Mouse (Mus musculus) adrenal gland, postnatal 25 days (tissue): ENCODE data around the gene Gcsh. TPM values are rescaled to one million over a fixed set of nuclear protein-coding genes. Genes with fewer than 3 reads are reported as not detected.
A peak's percentile ranks its signal among the peaks of the same experiment; 100 is the strongest.

Experiments
- DNase-seq: peaks from one replicate; pipeline ENCODE4 v3.0.0; 2021; ENCODE audit warnings: mixed read lengths
- long read RNA-seq: library from polyadenylated mRNA; stranded (forward); transcript quantifications from one replicate; pipeline ENCODE4 v2.0.0, GENCODE M21; 2021
- total RNA-seq: library from RNA; stranded (reverse); gene quantifications from 2 replicates; pipeline ENCODE4 v1.2.3, GENCODE M21; 2021

The Gcsh gene
- total RNA-seq: 93.1 and 118 TPM in 2 replicates
- long read RNA-seq, transcript Gcsh-201 (5 exons, 1,443 nt): major isoform, 234 of 253 reads
- long read RNA-seq, partial matches to known transcripts: 2 of 253 reads
- long read RNA-seq, other reads (novel, unspliced or antisense): 17 of 253 reads

- peak; percentile 99 for DNase-seq
Measured at GRCm38 (mm10) chr8:116993095-116993867, at the start of gene Gcsh. Gcsh (minus strand) TSS chr8:116993537.

GRCm38 (mm10) chr8:117039843-117040242 is 46.5 kb upstream of the Gcsh start:
- no peak for DNase-seq

GRCm38 (mm10) chr8:117037374-117037935 is 44.1 kb upstream of the Gcsh start:
- no peak for DNase-seq

GRCm38 (mm10) chr8:117033393-117033792 is 40.1 kb upstream of the Gcsh start:
- DNase-seq: peak; percentile 53

- no peak for DNase-seq
Measured at GRCm38 (mm10) chr8:117032609-117033008, 39.3 kb upstream of the Gcsh start.

GRCm38 (mm10) chr8:117031476-117031875 is 38.1 kb upstream of the Gcsh start:
- DNase-seq: no peak

GRCm38 (mm10) chr8:117028686-117029085 is 35.3 kb upstream of the Gcsh start:
- no peak for DNase-seq

GRCm38 (mm10) chr8:117027601-117028000 is 34.3 kb upstream of the Gcsh start:
- DNase-seq: no peak

GRCm38 (mm10) chr8:117022297-117022993 is 29.1 kb upstream of the Gcsh start:
- no peak for DNase-seq

GRCm38 (mm10) chr8:117019323-117020275 is 26.3 kb upstream of the Gcsh start:
- no peak for DNase-seq

GRCm38 (mm10) chr8:117017896-117018295 is 24.6 kb upstream of the Gcsh start:
- DNase-seq: no peak

- DNase-seq: no peak
Measured at GRCm38 (mm10) chr8:117017006-117017405, 23.7 kb upstream of the Gcsh start.

- DNase-seq: no peak
Measured at GRCm38 (mm10) chr8:117015670-117016069, 22.3 kb upstream of the Gcsh start.

- DNase-seq: no peak
Measured at GRCm38 (mm10) chr8:117011366-117011765, 18.0 kb upstream of the Gcsh start.

- DNase-seq: no peak
Measured at GRCm38 (mm10) chr8:116994016-116994716, 829 bp upstream of the Gcsh start.

- DNase-seq: peak; percentile 10
Measured at GRCm38 (mm10) chr8:116992176-116992971, 963 bp downstream of the Gcsh start.

GRCm38 (mm10) chr8:116991241-116991640 is 2.1 kb downstream of the Gcsh start:
- DNase-seq: no peak

GRCm38 (mm10) chr8:116989842-116990241 is 3.5 kb downstream of the Gcsh start:
- DNase-seq: no peak

GRCm38 (mm10) chr8:116980117-116980516 is 13.2 kb downstream of the Gcsh start:
- DNase-seq: peak; percentile 43

- peak; percentile 97 for DNase-seq
Measured at GRCm38 (mm10) chr8:116978631-116979256, 14.6 kb downstream of the Gcsh start, which contains the start of gene 1700030J22Rik. 1700030J22Rik (minus strand) TSS chr8:116978959.
